Mouse (Mus musculus) G1E (cell line): ENCODE data around the gene Usp4.

Source experiments
- CTCF ChIP-seq: IDR thresholded peaks from 2 replicates; pipeline ENCODE4 v1.5.1; 2012; ENCODE audit warnings: low read depth, low read length, inconsistent platforms, mixed read lengths
- GATA1 ChIP-seq: IDR thresholded peaks from 2 replicates; pipeline ENCODE4 v1.6.1; 2012; ENCODE audit warnings: borderline replicate concordance, low read length, inconsistent platforms, mixed read lengths

GRCm38 (mm10) chr9:108305170-108305569 is 42.5 kb upstream of the Usp4 start:
- no peak for TF ChIP-seq GATA1
- no peak for TF ChIP-seq CTCF
